Mouse (Mus musculus) kidney, embryonic 16.5 days (tissue): ENCODE measurements at regions not wholly inside any gene's neighbourhood (a gene's known extent, or its start where the extent isn't known, plus 50 kb on each side); places are given as distances from the start of the nearest gene placed in this dataset.
A peak's percentile ranks its signal among the peaks of the same experiment; 100 is the strongest.

Experiments used
- ATAC-seq: fragments of 200-750 bp; cut with Nextera tagmentation; 2 replicates; pipeline ENCODE4 v1.8.0; 2017; ENCODE audit warnings: moderate TSS enrichment; ENCODE audit not compliant: low FRiP score, low TSS enrichment
- H3K27ac ChIP-seq: fragments of 300-500 bp; sonication (generic); 2 replicates; pipeline ENCODE4 v1.5.1; 2014; ENCODE audit warnings: low read length
- H3K27me3 ChIP-seq: fragments of 300-500 bp; sonication (generic); 2 replicates; pipeline ENCODE4 v1.6.1; 2014; ENCODE audit warnings: low read length, control low read depth, mixed read lengths; ENCODE audit not compliant: insufficient read depth
- H3K36me3 ChIP-seq: fragments of 300-500 bp; sonication (generic); 2 replicates; pipeline ENCODE4 v1.6.1; 2014; ENCODE audit warnings: low read length, control low read depth, mixed read lengths; ENCODE audit not compliant: insufficient read depth
- H3K4me1 ChIP-seq: fragments of 300-500 bp; sonication (generic); 2 replicates; pipeline ENCODE4 v1.6.1; 2014; ENCODE audit warnings: low read length, control low read depth, mixed read lengths; ENCODE audit not compliant: insufficient read depth
- H3K4me2 ChIP-seq: fragments of 300-500 bp; sonication (generic); replicated peaks from 2 replicates; pipeline ENCODE4 v1.6.1; 2014; ENCODE audit warnings: low read depth, low read length
- H3K4me3 ChIP-seq: fragments of 300-500 bp; sonication (generic); 2 replicates; pipeline ENCODE4 v1.5.1; 2014; ENCODE audit warnings: mild to moderate bottlenecking, low read length
- H3K9ac ChIP-seq: fragments of 300-500 bp; sonication (generic); replicated peaks from 2 replicates; pipeline ENCODE4 v1.6.1; 2014; ENCODE audit warnings: low read length
- H3K9me3 ChIP-seq: fragments of 300-500 bp; sonication (generic); 2 replicates; pipeline ENCODE4 v1.6.1; 2016; ENCODE audit warnings: low read length, control low read depth
- WGBS: fragments of 180-500 bp; shearing (Covaris S2); extraction: QIAGEN DNeasy Blood & Tissue Kit; methylation state at CpG from one replicate; pipeline ENCODE4 v1.1.7; 2014; 5-methylcytosine and 5-hydroxymethylcytosine counted together

- 74% methylated on average over 3 of the region's 3 CpGs for WGBS
- Histone ChIP-seq H3K4me1 (no peaks in the 10 kb centered on the region), H3K27me3 (0 out of 2 replicates have a peak, but pooled peaks cover 2% of the 10 kb centered on the region)
Measured at GRCm38 (mm10) chr3:102332221-102332620, 127.7 kb upstream of the Vangl1 start.

GRCm38 (mm10) chr3:102319331-102319730, 114.8 kb upstream of the Vangl1 start:
- no peak overlapping the region for H3K9ac ChIP-seq
- H3K4me2 ChIP-seq: no peak overlapping the region
- ATAC-seq: no peak
- no peaks in the 10 kb centered on the region for H3K4me1 ChIP-seq
- H3K27ac ChIP-seq: no peak overlapping the region
- 83% methylated on average over 3 of the region's 3 CpGs for WGBS
- H3K4me3 ChIP-seq: no peak overlapping the region
- no peaks in the 10 kb centered on the region for H3K27me3 ChIP-seq
- no peaks in the 10 kb centered on the region for H3K9me3 ChIP-seq
- H3K36me3 ChIP-seq: no peaks in the 10 kb centered on the region

More at GRCm38 (mm10) chr3:102332221-102332620, 127.7 kb upstream of the Vangl1 start:
- ATAC-seq: no peak
- no peak overlapping the region for H3K9ac ChIP-seq
- H3K4me2 ChIP-seq: no peak overlapping the region
- H3K27ac ChIP-seq: no peak overlapping the region
- no peaks in the 10 kb centered on the region for H3K9me3 ChIP-seq
- H3K4me3 ChIP-seq: no peak overlapping the region
- no peaks in the 10 kb centered on the region for H3K36me3 ChIP-seq

- no peak for ATAC-seq
- 88% methylated on average over 3 of the region's 3 CpGs for WGBS
- no peak overlapping the region for H3K9ac ChIP-seq
- no peaks in the 10 kb centered on the region for H3K27me3 ChIP-seq
- no peak overlapping the region for H3K27ac ChIP-seq
- peaks cover 5% of the 10 kb centered on the region; the same call in 1 of the 2 replicates for H3K4me1 ChIP-seq
- H3K4me3 ChIP-seq: no peak overlapping the region
- H3K9me3 ChIP-seq: no peaks in the 10 kb centered on the region
- H3K4me2 ChIP-seq: no peak overlapping the region
- H3K36me3 ChIP-seq: no peaks in the 10 kb centered on the region
Measured at GRCm38 (mm10) chr3:102316151-102316550, 111.7 kb upstream of the Vangl1 start.

GRCm38 (mm10) chr3:102311482-102312225, 107.2 kb upstream of the Vangl1 start:
- 40% methylated on average over 15 of the region's 15 CpGs for WGBS
- ATAC-seq: no peak
- Histone ChIP-seq H3K36me3 (no peaks in the 10 kb centered on the region), H3K9ac (no peak overlapping the region), H3K4me2 (no peak overlapping the region), H3K27ac (no peak overlapping the region), H3K9me3 (no peaks in the 10 kb centered on the region), H3K4me1 (peaks cover 11% of the 10 kb centered on the region; the same call in 1 of the 2 replicates), H3K4me3 (no peak overlapping the region), H3K27me3 (no peaks in the 10 kb centered on the region)

GRCm38 (mm10) chr3:102310243-102310642, 105.8 kb upstream of the Vangl1 start:
- peak; percentile 75; the same call in 1 of the 2 replicates for ATAC-seq
- Histone ChIP-seq H3K27ac (no peak overlapping the region), H3K36me3 (no peaks in the 10 kb centered on the region), H3K9ac (no peak overlapping the region), H3K27me3 (no peaks in the 10 kb centered on the region), H3K9me3 (no peaks in the 10 kb centered on the region), H3K4me1 (peaks cover 11% of the 10 kb centered on the region; the same call in 1 of the 2 replicates), H3K4me3 (no peak overlapping the region), H3K4me2 (0 out of 2 replicates have a peak overlapping the region, but pooled peaks have one; percentile 4)
- WGBS: 59% methylated on average over 9 of the region's 9 CpGs

GRCm38 (mm10) chr3:102309756-102310155, 105.3 kb upstream of the Vangl1 start:
- no peak overlapping the region for H3K27ac ChIP-seq
- no peak overlapping the region for H3K9ac ChIP-seq
- no peaks in the 10 kb centered on the region for H3K9me3 ChIP-seq
- ATAC-seq: peak; percentile 51; the same call in 1 of the 2 replicates
- H3K4me2 ChIP-seq: 0 out of 2 replicates have a peak overlapping the region, but pooled peaks have one; percentile 4
- 24% methylated on average over 9 of the region's 9 CpGs for WGBS
- H3K36me3 ChIP-seq: no peaks in the 10 kb centered on the region
- H3K4me3 ChIP-seq: no peak overlapping the region
- peaks cover 11% of the 10 kb centered on the region; the same call in 1 of the 2 replicates for H3K4me1 ChIP-seq
- no peaks in the 10 kb centered on the region for H3K27me3 ChIP-seq

- no peaks in the 10 kb centered on the region for H3K9me3 ChIP-seq
- H3K9ac ChIP-seq: no peak overlapping the region
- 65% methylated on average over 1 of the region's 1 CpGs for WGBS
- H3K27ac ChIP-seq: no peak overlapping the region
- no peaks in the 10 kb centered on the region for H3K36me3 ChIP-seq
- H3K4me2 ChIP-seq: no peak overlapping the region
- H3K4me3 ChIP-seq: no peak overlapping the region
- no peak for ATAC-seq
- no peaks in the 10 kb centered on the region for H3K27me3 ChIP-seq
- peaks cover 11% of the 10 kb centered on the region; the same call in 1 of the 2 replicates for H3K4me1 ChIP-seq
Measured at GRCm38 (mm10) chr3:102307656-102308055, 103.2 kb upstream of the Vangl1 start.

GRCm38 (mm10) chr3:102292385-102292784, 87.9 kb upstream of the Vangl1 start:
- Histone ChIP-seq H3K9ac (no peak overlapping the region), H3K27ac (no peak overlapping the region), H3K4me3 (no peak overlapping the region), H3K36me3 (no peaks in the 10 kb centered on the region), H3K27me3 (no peaks in the 10 kb centered on the region), H3K4me1 (no peaks in the 10 kb centered on the region), H3K4me2 (no peak overlapping the region), H3K9me3 (peaks cover 6% of the 10 kb centered on the region)
- WGBS: 85% methylated on average over 3 of the region's 3 CpGs
- no peak for ATAC-seq

- Histone ChIP-seq H3K36me3 (no peaks in the 10 kb centered on the region), H3K9me3 (0 out of 2 replicates have a peak, but pooled peaks cover 2% of the 10 kb centered on the region)
- whole genome bisulfite sequencing: 74% methylated on average over 4 of the region's 4 CpGs
Measured at GRCm38 (mm10) chr3:102281983-102282382, 77.5 kb upstream of the Vangl1 start.

GRCm38 (mm10) chr3:102276758-102277157, 72.3 kb upstream of the Vangl1 start:
- Histone ChIP-seq H3K4me2 (no peak overlapping the region), H3K27ac (no peak overlapping the region), H3K4me3 (no peak overlapping the region), H3K9ac (no peak overlapping the region), H3K27me3 (peaks cover 7% of the 10 kb centered on the region; the same call in 1 of the 2 replicates), H3K36me3 (no peaks in the 10 kb centered on the region), H3K9me3 (no peaks in the 10 kb centered on the region), H3K4me1 (peaks cover 22% of the 10 kb centered on the region)
- ATAC-seq: no peak
- WGBS: 69% methylated on average over 2 of the region's 2 CpGs

More at GRCm38 (mm10) chr3:102281983-102282382, 77.5 kb upstream of the Vangl1 start:
- Histone ChIP-seq H3K4me3 (no peak overlapping the region), H3K4me1 (no peaks in the 10 kb centered on the region), H3K4me2 (no peak overlapping the region), H3K27me3 (no peaks in the 10 kb centered on the region), H3K9ac (no peak overlapping the region), H3K27ac (no peak overlapping the region)
- ATAC-seq: no peak
